In genomic region chr19:9106751-9107378, GRCm38 (mm10) we compare ENCODE assay signal across 10 mouse cellular contexts. TPM values are rescaled to one million over a fixed set of nuclear protein-coding genes. Genes with fewer than 3 reads are reported as not detected.
DNase-seq lines count a peak whose midpoint lies in the region; ATAC-seq and TF ChIP-seq lines count a peak whose summit lies in the region.
"Had no signal": no experiment of that assay in that cellular context is flagged by ENCODE, and none has a peak within 500 bp of the region (broad histone marks: within the 10 kb centered on the region; RNA-seq: fewer than 3 reads in every experiment).

No protein-coding gene starts in this region.

- whole genome bisulfite sequencing in forebrain, embryonic 13.5 days = 69% methylated on average over 4 of the region's 4 CpGs
- WGBS in forebrain, embryonic 14.5 days = 69% methylated on average over 4 of the region's 4 CpGs
- WGBS in liver, embryonic 14.5 days (ENCODE audit: insufficient replicate concordance) = 28% methylated on average over 4 of the region's 4 CpGs

- no peak for DNase-seq in forebrain, embryonic 14.5 days (ENCODE audit: low spot score)
- DNase-seq in fibroblast of lung, adult 2 months (ENCODE audit: low read depth) = peak; percentile 85
- DNase-seq in liver, embryonic 14.5 days (ENCODE audit: low read depth in 3 of 3, low spot score in 3 of 3) = no peak
- DNase-seq in left cerebral cortex, postnatal 25 days (ENCODE audit: low spot score in 2 of 2) = no peak
- DNase-seq in cerebellum, adult 18-20 months = no peak

- H3K36me3 ChIP-seq in forebrain, embryonic 13.5 days (ENCODE audit: poor library complexity, severe bottlenecking) = 0 out of 2 replicates have a peak, but pooled peaks cover under 1% of the 10 kb centered on the region
- H3K36me3 ChIP-seq in forebrain, embryonic 14.5 days (ENCODE audit: control insufficient read depth, insufficient read depth, low read length) = no peaks in the 10 kb centered on the region; the same call in none of the 2 replicates
- no peaks in the 10 kb centered on the region for H3K36me3 ChIP-seq in E14TG2a.4 (ENCODE audit: insufficient read depth, low read length)
- no peaks in the 10 kb centered on the region for H3K36me3 ChIP-seq in liver, embryonic 14.5 days (replicated peaks; ENCODE audit: control insufficient read depth, insufficient read depth, low read depth)

- ATAC-seq in forebrain, embryonic 13.5 days = no peak
- no peak for ATAC-seq in forebrain, embryonic 14.5 days
- ATAC-seq in liver, embryonic 14.5 days (ENCODE audit: insufficient read depth) = peak; percentile 38; the same call in 1 of the 2 replicates
- no peak for ATAC-seq in activated CD4-positive, CD25-positive, alpha-beta regulatory T cell, adult 4 months
- ATAC-seq: CD4-positive, CD25-positive, alpha-beta regulatory T cell, adult 4 months had no signal

- peak overlapping the region; percentile 9; the same call in 1 of the 2 replicates for H3K9ac ChIP-seq in forebrain, embryonic 13.5 days
- no peak overlapping the region for H3K9ac ChIP-seq in forebrain, embryonic 14.5 days (ENCODE audit: low read length)
- H3K9ac ChIP-seq in liver, embryonic 14.5 days (replicated peaks) = no peak overlapping the region; the same call in 1 of the 2 replicates

- intact Hi-C loops in left cerebral cortex, postnatal 25 days (cut with DNase I) = no loop called here

- no peaks in the 10 kb centered on the region for H3K4me1 ChIP-seq in forebrain, embryonic 13.5 days
- H3K4me1 ChIP-seq in forebrain, embryonic 14.5 days (ENCODE audit: control insufficient read depth, insufficient read depth, low read length) = no peaks in the 10 kb centered on the region
- peaks cover 23% of the 10 kb centered on the region for H3K4me1 ChIP-seq in E14TG2a.4 (replicated peaks; ENCODE audit: low read depth, low read length)
- peaks cover 0 to 4% of the 10 kb centered on the region in 2 experiments; a peak in 1 of 4 replicates for H3K4me1 ChIP-seq in liver, embryonic 14.5 days (replicated peaks; ENCODE audit: control insufficient read depth in 2 of 2, insufficient read depth in 2 of 2, low read length in 1 of 2)

- H3K4me3 ChIP-seq in forebrain, embryonic 13.5 days = no peak overlapping the region
- no peak overlapping the region for H3K4me3 ChIP-seq in forebrain, embryonic 14.5 days (ENCODE audit: low read depth, low read length)
- H3K4me3 ChIP-seq in E14TG2a.4 (replicated peaks; ENCODE audit: low read length) = peak overlapping the region; percentile 10; the same call in 1 of the 2 replicates
- no peak overlapping the region for H3K4me3 ChIP-seq in liver, embryonic 14.5 days (ENCODE audit: insufficient read depth in 1 of 2, low read depth in 2 of 2, low read length in 2 of 2)

- H3K27me3 ChIP-seq in forebrain, embryonic 13.5 days = no peaks in the 10 kb centered on the region
- H3K27me3 ChIP-seq in forebrain, embryonic 14.5 days (replicated peaks; ENCODE audit: control insufficient read depth, insufficient read depth, low read length) = no peaks in the 10 kb centered on the region
- no peaks in the 10 kb centered on the region for H3K27me3 ChIP-seq in E14TG2a.4 (ENCODE audit: insufficient read depth, low read length)
- H3K27me3 ChIP-seq in liver, embryonic 14.5 days (ENCODE audit: control insufficient read depth, insufficient read depth, low read length) = no peaks in the 10 kb centered on the region

- no peak for TF ChIP-seq EP300 in liver, embryonic 14.5 days (IDR thresholded peaks at IDR 0.05; ENCODE audit: low read depth)

- no peak overlapping the region for H3K27ac ChIP-seq in forebrain, embryonic 13.5 days
- no peak overlapping the region for H3K27ac ChIP-seq in forebrain, embryonic 14.5 days (ENCODE audit: low read depth, low read length)
- no peak overlapping the region for H3K27ac ChIP-seq in liver, embryonic 14.5 days

- H3K4me2 ChIP-seq in forebrain, embryonic 13.5 days = no peak overlapping the region
- H3K4me2 ChIP-seq in forebrain, embryonic 14.5 days (ENCODE audit: low read length) = no peak overlapping the region
- H3K4me2 ChIP-seq in liver, embryonic 14.5 days (ENCODE audit: low read depth) = no peak overlapping the region

- H3K9me3 ChIP-seq in forebrain, embryonic 13.5 days (replicated peaks) = no peaks in the 10 kb centered on the region
- H3K9me3 ChIP-seq in forebrain, embryonic 14.5 days (replicated peaks; ENCODE audit: control insufficient read depth, low read length) = no peaks in the 10 kb centered on the region
- H3K9me3 ChIP-seq in E14TG2a.4 (ENCODE audit: low read length) = no peaks in the 10 kb centered on the region
- no peaks in the 10 kb centered on the region for H3K9me3 ChIP-seq in liver, embryonic 14.5 days (ENCODE audit: control insufficient read depth, low read length)

- TF ChIP-seq CTCF in E14TG2a.4 (conservative IDR thresholded peaks at IDR 0.05; ENCODE audit: low read length) = no peak
- TF ChIP-seq CTCF in liver, embryonic 14.5 days (IDR thresholded peaks at IDR 0.05; ENCODE audit: low read depth) = no peak

RNA-seq across cellular contexts. Expression of gene Scgb1a1, which starts 19.1 kb away (rescaled TPM):
- polyA plus RNA-seq in forebrain, embryonic 13.5 days (2015; fragmentation: Nextera tagmentation; extraction: Ambion mirVana) = not detected in 2 replicates
- polyA plus RNA-seq in forebrain, embryonic 14.5 days (2014; fragmentation: Nextera tagmentation; extraction: Ambion mirVana) = not detected in 2 replicates
- polyA plus RNA-seq in liver, embryonic 14.5 days (2012; rRNA removed) = not detected in 2 replicates
- polyA plus RNA-seq in liver, embryonic 14.5 days (2014; fragmentation: Nextera tagmentation; extraction: Ambion mirVana) = not detected in 2 replicates
- not detected for total RNA-seq in left cerebral cortex, postnatal 25 days (2021)
- polyA plus RNA-seq in activated CD4-positive, CD25-positive, alpha-beta regulatory T cell, adult 4 months (2017; shearing (Covaris generic)) = not detected
- polyA plus RNA-seq: CD4-positive, CD25-positive, alpha-beta regulatory T cell, adult 4 months; cortical plate, adult 2 months had no signal

RNA-seq across cellular contexts. Expression of gene Asrgl1, which starts 28.6 kb away (rescaled TPM):
- 28.7 and 29.4 TPM in 2 replicates for polyA plus RNA-seq in forebrain, embryonic 13.5 days (2015; fragmentation: Nextera tagmentation; extraction: Ambion mirVana)
- 24.4 and 38.6 TPM in 2 replicates for polyA plus RNA-seq in forebrain, embryonic 14.5 days (2014; fragmentation: Nextera tagmentation; extraction: Ambion mirVana)
- 1.3 and 3.5 TPM in 2 replicates for polyA plus RNA-seq in liver, embryonic 14.5 days (2012; rRNA removed)
- polyA plus RNA-seq in liver, embryonic 14.5 days (2014; fragmentation: Nextera tagmentation; extraction: Ambion mirVana) = 8.1 and 8.8 TPM in 2 replicates
- 100 to 1,000 TPM; 124 to 126 TPM for total RNA-seq in left cerebral cortex, postnatal 25 days (2021)
- 10 to 100 TPM; 23.1 to 40.1 TPM for polyA plus RNA-seq in activated CD4-positive, CD25-positive, alpha-beta regulatory T cell, adult 4 months (2017; shearing (Covaris generic))
